Mouse (Mus musculus): ENCODE data around the gene Akap2.

Akap2 gene

GRCm38 (mm10) chr4:57764392-57764791, 46.9 kb downstream of the Akap2 start:
- no peak for DNase-seq

GRCm38 (mm10) chr4:57764926-57765325, 47.5 kb downstream of the Akap2 start:
- DNase-seq = no peak

GRCm38 (mm10) chr4:57765806-57766205, 48.3 kb downstream of the Akap2 start:
- no peak for DNase-seq

- DNase-seq = no peak
Observed at GRCm38 (mm10) chr4:57769007-57769406, 51.5 kb downstream of the Akap2 start.

- DNase-seq = no peak
Observed at GRCm38 (mm10) chr4:57770185-57770823, 52.8 kb downstream of the Akap2 start.

GRCm38 (mm10) chr4:57771558-57772219, 54.2 kb downstream of the Akap2 start:
- no peak for DNase-seq

- DNase-seq = no peak
Observed at GRCm38 (mm10) chr4:57772851-57773510, 55.5 kb downstream of the Akap2 start.

GRCm38 (mm10) chr4:57774517-57774916, 57.1 kb downstream of the Akap2 start:
- DNase-seq = no peak

GRCm38 (mm10) chr4:57775582-57775981, 58.1 kb downstream of the Akap2 start:
- no peak for DNase-seq

- no peak for DNase-seq
Observed at GRCm38 (mm10) chr4:57780403-57780802, 62.9 kb downstream of the Akap2 start.

GRCm38 (mm10) chr4:57780833-57781641, 63.6 kb downstream of the Akap2 start:
- no peak for DNase-seq

GRCm38 (mm10) chr4:57781994-57782393, 64.5 kb downstream of the Akap2 start:
- no peak for DNase-seq

GRCm38 (mm10) chr4:57782549-57783390, 65.3 kb downstream of the Akap2 start:
- no peak for DNase-seq

GRCm38 (mm10) chr4:57783391-57783770, 65.9 kb downstream of the Akap2 start:
- no peak for DNase-seq

GRCm38 (mm10) chr4:57783853-57784600, 66.6 kb downstream of the Akap2 start:
- no peak for DNase-seq

- DNase-seq = no peak
Observed at GRCm38 (mm10) chr4:57788709-57789108, 71.3 kb downstream of the Akap2 start.

GRCm38 (mm10) chr4:57789118-57789517, 71.7 kb downstream of the Akap2 start:
- DNase-seq = no peak

GRCm38 (mm10) chr4:57793989-57794388, 76.5 kb downstream of the Akap2 start:
- no peak for DNase-seq

GRCm38 (mm10) chr4:57794547-57794946, 77.1 kb downstream of the Akap2 start:
- no peak for DNase-seq

GRCm38 (mm10) chr4:57797548-57798285, 80.3 kb downstream of the Akap2 start:
- no peak for DNase-seq

All from cerebellum, adult 9-10 months (tissue).